Mouse (Mus musculus) G1E-ER4 (cell line): ENCODE results near the gene Tesmin. TPM values are rescaled to one million over a fixed set of nuclear protein-coding genes. Genes with fewer than 3 reads are reported as not detected.

Experiments
- GATA1 ChIP-seq: IDR thresholded peaks from one replicate; pipeline ENCODE4 v1.8.0; 2012; ENCODE audit warnings: low read length, inconsistent platforms
- polyA plus RNA-seq: library from polyadenylated mRNA; stranded (reverse); fragments of >175 nt; gene quantifications from 2 replicates; pipeline ENCODE4 v1.2.3, GENCODE M21; 2012

The Tesmin gene
- polyA plus RNA-seq, 1 experiment: not detected

GRCm38 (mm10) chr19:3424214-3424613 is 35.6 kb downstream of the Tesmin start:
- TF ChIP-seq GATA1: no peak

GRCm38 (mm10) chr19:3428057-3428830 is 39.6 kb downstream of the Tesmin start:
- no peak for TF ChIP-seq GATA1

GRCm38 (mm10) chr19:3429156-3429816 is 40.6 kb downstream of the Tesmin start:
- no peak for TF ChIP-seq GATA1

GRCm38 (mm10) chr19:3431066-3431465 is 42.4 kb downstream of the Tesmin start:
- no peak for TF ChIP-seq GATA1

GRCm38 (mm10) chr19:3431969-3432368 is 43.3 kb downstream of the Tesmin start:
- TF ChIP-seq GATA1: no peak

GRCm38 (mm10) chr19:3434124-3434523 is 45.5 kb downstream of the Tesmin start:
- no peak for TF ChIP-seq GATA1

- no peak for TF ChIP-seq GATA1
These were observed 46.0 kb downstream of the Tesmin start for GRCm38 (mm10) chr19:3434641-3435040.

- TF ChIP-seq GATA1: no peak
These were observed 47.2 kb downstream of the Tesmin start for GRCm38 (mm10) chr19:3435824-3436223.

- TF ChIP-seq GATA1: no peak
These were observed 48.2 kb downstream of the Tesmin start for GRCm38 (mm10) chr19:3436840-3437239.

GRCm38 (mm10) chr19:3437980-3438379 is 49.3 kb downstream of the Tesmin start:
- TF ChIP-seq GATA1: no peak

- TF ChIP-seq GATA1: no peak
These were observed 52.0 kb downstream of the Tesmin start for GRCm38 (mm10) chr19:3440667-3441066.

GRCm38 (mm10) chr19:3441092-3441491 is 52.4 kb downstream of the Tesmin start:
- no peak for TF ChIP-seq GATA1

GRCm38 (mm10) chr19:3447348-3447747 is 58.7 kb downstream of the Tesmin start:
- no peak for TF ChIP-seq GATA1

- TF ChIP-seq GATA1: no peak
These were observed 60.6 kb downstream of the Tesmin start for GRCm38 (mm10) chr19:3449248-3449647.

GRCm38 (mm10) chr19:3450714-3451113 is 62.1 kb downstream of the Tesmin start:
- TF ChIP-seq GATA1: no peak

GRCm38 (mm10) chr19:3451170-3451569 is 62.5 kb downstream of the Tesmin start:
- no peak for TF ChIP-seq GATA1

GRCm38 (mm10) chr19:3451649-3452048 is 63.0 kb downstream of the Tesmin start:
- TF ChIP-seq GATA1: no peak

Other genes starting within 250 kb of the Tesmin start
- gene Mrpl21, start 106.0 kb upstream of the Tesmin start, polyA plus RNA-seq: 3.5 and 34.0 TPM in 2 replicates
- gene Ighmbp2, start 105.8 kb upstream of the Tesmin start, polyA plus RNA-seq: 9.1 and 9.4 TPM in 2 replicates
- gene Cpt1a, start 66.5 kb upstream of the Tesmin start, polyA plus RNA-seq: 2.1 and 2.3 TPM in 2 replicates
- not detected in 2 replicates for gene Gal, start 25.7 kb downstream of the Tesmin start, polyA plus RNA-seq
- 48.7 and 92.8 TPM in 2 replicates for gene Ppp6r3, start 186.9 kb downstream of the Tesmin start, polyA plus RNA-seq